Mouse (Mus musculus) intestine, embryonic 15.5 days (tissue): ENCODE data around the gene Strn4. TPM values are rescaled to one million over a fixed set of nuclear protein-coding genes. Genes with fewer than 3 reads are reported as not detected.

Experiments used
- ATAC-seq: fragments of 200-750 bp; cut with Nextera tagmentation; 2 replicates; pipeline ENCODE4 v1.8.0; 2017; ENCODE audit warnings: moderate TSS enrichment, moderate library complexity
- H3K27ac ChIP-seq: fragments of 300-500 bp; sonication (generic); 2 replicates; pipeline ENCODE4 v1.5.1; 2015; ENCODE audit warnings: mild to moderate bottlenecking, inconsistent platforms
- H3K27me3 ChIP-seq: fragments of 300-500 bp; sonication (generic); replicated peaks from 2 replicates; pipeline ENCODE4 v1.6.1; 2015; ENCODE audit warnings: inconsistent platforms
- H3K36me3 ChIP-seq: fragments of 300-500 bp; sonication (generic); 2 replicates; pipeline ENCODE4 v1.6.1; 2015; ENCODE audit warnings: inconsistent platforms
- H3K4me1 ChIP-seq: fragments of 300-500 bp; sonication (generic); replicated peaks from 2 replicates; pipeline ENCODE4 v1.6.1; 2015; ENCODE audit warnings: inconsistent platforms
- H3K4me2 ChIP-seq: fragments of 300-500 bp; sonication (generic); replicated peaks from 2 replicates; pipeline ENCODE4 v1.6.1; 2015; ENCODE audit warnings: mild to moderate bottlenecking, inconsistent platforms
- H3K4me3 ChIP-seq: fragments of 300-500 bp; sonication (generic); replicated peaks from 2 replicates; pipeline ENCODE4 v1.5.1; 2015; ENCODE audit warnings: inconsistent platforms
- H3K9ac ChIP-seq: fragments of 300-500 bp; sonication (generic); 2 replicates; pipeline ENCODE4 v1.6.1; 2015; ENCODE audit warnings: inconsistent platforms
- H3K9me3 ChIP-seq: fragments of 300-500 bp; sonication (generic); 2 replicates; pipeline ENCODE4 v1.6.1; 2016; ENCODE audit warnings: inconsistent platforms
- WGBS: fragments of 180-500 bp; shearing (Covaris S2); methylation state at CpG from one replicate; pipeline ENCODE4 v1.1.7; 2015; 5-methylcytosine and 5-hydroxymethylcytosine counted together
- polyA plus RNA-seq: library from polyadenylated mRNA; unstranded; fragments of >200 nt; fragmentation: Nextera tagmentation; extraction: Ambion mirVana; gene quantifications from 2 replicates; pipeline ENCODE4 v1.2.1, GENCODE M21; 2015

The Strn4 gene
- polyA plus RNA-seq, 1 experiment from 2014 or later = 77.3 TPM

DNA sequence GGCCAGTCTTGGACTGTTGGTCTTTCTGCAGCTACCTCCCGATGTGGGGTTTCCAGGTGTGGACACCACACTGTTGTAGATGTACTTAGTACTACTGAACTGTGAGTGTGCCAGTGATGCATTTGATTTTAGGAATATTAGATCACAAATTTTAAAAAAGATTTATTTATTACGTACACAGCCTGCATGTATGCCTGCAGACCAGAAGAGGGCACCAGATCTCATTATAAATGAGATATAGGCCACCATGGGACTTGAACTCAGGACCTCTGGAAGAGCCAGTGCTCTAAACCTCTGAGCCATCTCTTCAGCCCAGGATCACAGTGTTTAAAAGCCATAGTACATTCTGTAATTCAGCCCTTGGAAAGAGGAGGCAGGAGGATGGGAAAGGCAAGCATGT lies 3.2 kb upstream of the Strn4 start:
- H3K9ac ChIP-seq = no peak overlapping the region
- ATAC-seq = no peak
- WGBS = 82% methylated on average over 2 of the region's 2 CpGs

DNA sequence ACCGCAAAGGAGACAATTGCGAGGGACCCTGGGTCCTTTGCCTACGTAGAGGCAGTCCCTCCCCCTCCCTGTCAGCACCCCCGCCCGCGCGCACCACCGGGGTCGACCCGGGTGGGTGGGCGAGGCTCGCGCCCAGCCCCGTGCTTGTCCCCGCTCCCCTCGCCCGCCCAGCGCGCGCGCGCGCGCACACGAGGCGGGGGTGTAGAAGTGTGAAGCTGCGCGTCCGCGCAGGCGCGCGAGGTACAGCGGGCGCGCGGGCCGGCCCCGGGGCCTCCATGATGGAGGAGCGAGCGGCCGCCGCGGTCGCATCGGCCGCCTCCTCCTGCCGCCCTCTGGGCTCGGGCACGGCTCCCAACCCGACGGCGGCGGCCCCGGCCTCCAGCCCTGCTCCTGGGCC lies 387 bp downstream of the Strn4 start:
- Histone ChIP-seq H3K9me3 (no peaks in the 10 kb centered on the region), H3K36me3 (peaks cover 11% of the 10 kb centered on the region; the same call in 1 of the 2 replicates), H3K9ac (peak overlapping the region; percentile 100), H3K27ac (peak overlapping the region; percentile 96), H3K4me1 (peaks cover 53% of the 10 kb centered on the region), H3K4me3 (peak overlapping the region; percentile 99), H3K4me2 (peak overlapping the region; percentile 92), H3K27me3 (peaks cover 10% of the 10 kb centered on the region; the same call in 1 of the 2 replicates)
- WGBS = under 1% methylated on average over 55 of the region's 55 CpGs
- peak; percentile 88 for ATAC-seq

More for the DNA sequence above, 3.2 kb upstream of the Strn4 start:
- Histone ChIP-seq H3K27ac (no peak overlapping the region), H3K9me3 (no peaks in the 10 kb centered on the region), H3K4me2 (no peak overlapping the region), H3K4me3 (no peak overlapping the region), H3K27me3 (peaks cover 11% of the 10 kb centered on the region; the same call in 1 of the 2 replicates), H3K36me3 (peaks cover 14% of the 10 kb centered on the region), H3K4me1 (peaks cover 36% of the 10 kb centered on the region)

GRCm38 (mm10) chr7:16816475-16817122 lies 910 bp downstream of the Strn4 start, which contains the start of gene Fkrp:
Gene Fkrp (minus strand): TSS chr7:16816732.
- ATAC-seq = peak; percentile 85
- Histone ChIP-seq H3K4me1 (peaks cover 48% of the 10 kb centered on the region), H3K27ac (peak within 1 kb of the TSS; percentile 96), H3K9ac (peak within 1 kb of the TSS; percentile 100), H3K9me3 (no peaks in the 10 kb centered on the region), H3K4me3 (peak within 1 kb of the TSS; percentile 99), H3K4me2 (peak within 1 kb of the TSS; percentile 92), H3K36me3 (peaks cover 13% of the 10 kb centered on the region; the same call in 1 of the 2 replicates), H3K27me3 (peaks cover 5% of the 10 kb centered on the region; the same call in 1 of the 2 replicates)
- WGBS = under 1% methylated on average over 64 of the region's 64 CpGs

GRCm38 (mm10) chr7:16817693-16818092 lies 2.0 kb downstream of the Strn4 start:
- Histone ChIP-seq H3K9me3 (no peaks in the 10 kb centered on the region), H3K27me3 (no peaks in the 10 kb centered on the region), H3K4me3 (peak overlapping the region; percentile 99), H3K36me3 (peaks cover 17% of the 10 kb centered on the region; the same call in 1 of the 2 replicates), H3K4me2 (peak overlapping the region; percentile 92), H3K27ac (no peak overlapping the region), H3K4me1 (peaks cover 49% of the 10 kb centered on the region), H3K9ac (0 out of 2 replicates have a peak overlapping the region, but pooled peaks have one; percentile 100)
- ATAC-seq = no peak
- 51% methylated on average over 3 of the region's 3 CpGs for WGBS

GRCm38 (mm10) chr7:16819794-16820193 lies 4.1 kb downstream of the Strn4 start:
- WGBS = 78% methylated on average over 5 of the region's 5 CpGs
- no peaks in the 10 kb centered on the region for H3K9me3 ChIP-seq
- no peak overlapping the region for H3K4me3 ChIP-seq
- H3K9ac ChIP-seq = peak overlapping the region; percentile 23; the same call in 1 of the 2 replicates
- no peak for ATAC-seq
- peaks cover 15% of the 10 kb centered on the region for H3K36me3 ChIP-seq
- H3K4me1 ChIP-seq = peaks cover 49% of the 10 kb centered on the region
- H3K4me2 ChIP-seq = no peak overlapping the region
- no peaks in the 10 kb centered on the region for H3K27me3 ChIP-seq
- 0 out of 2 replicates have a peak overlapping the region, but pooled peaks have one; percentile 22 for H3K27ac ChIP-seq

DNA sequence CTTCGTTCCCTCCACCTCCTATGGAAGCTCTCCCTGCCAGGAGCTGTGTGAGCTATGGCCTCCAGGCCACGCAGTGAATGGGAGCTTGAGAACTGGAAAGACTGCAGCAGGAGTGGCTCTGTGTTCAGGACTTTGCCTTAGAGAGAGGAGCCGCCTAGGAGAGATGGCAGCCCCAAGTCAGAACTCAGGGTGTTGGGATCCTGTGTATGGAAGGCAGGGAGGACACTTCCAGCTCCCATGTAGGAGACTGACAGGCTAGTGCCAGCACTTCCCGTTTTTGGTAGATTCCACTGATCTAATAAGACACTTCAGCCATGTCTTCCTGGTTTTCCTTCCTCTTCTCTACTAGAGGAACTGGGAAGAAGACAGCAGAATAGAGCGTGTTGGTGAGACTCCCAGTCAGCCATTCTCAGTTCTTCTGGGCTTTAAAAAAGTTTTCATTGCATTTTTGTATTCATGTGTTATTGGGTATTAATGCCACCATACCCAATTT lies 4.6 kb downstream of the Strn4 start:
- WGBS = 58% methylated on average over 5 of the region's 5 CpGs
- no peak overlapping the region for H3K4me2 ChIP-seq

DNA sequence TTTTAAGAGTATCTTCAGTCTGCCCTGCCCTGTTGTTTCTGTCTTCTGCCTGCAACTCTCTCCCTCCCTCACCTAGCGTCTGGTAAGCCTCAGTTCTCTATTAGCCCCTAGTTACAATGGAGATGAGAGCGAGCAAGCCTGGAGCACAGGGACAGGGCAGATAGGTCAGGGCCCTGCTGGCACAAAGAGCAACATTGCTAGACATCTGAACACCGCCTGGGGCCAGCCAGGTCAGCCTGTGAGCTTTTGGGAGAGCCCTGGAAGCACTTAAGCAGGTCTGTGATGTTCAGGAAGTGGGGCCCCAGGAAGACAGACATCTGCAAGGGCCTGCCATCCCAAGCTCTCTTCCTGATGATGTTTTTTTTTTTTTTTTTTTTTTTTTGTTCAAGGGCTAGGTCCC lies 5.4 kb downstream of the Strn4 start:
- Histone ChIP-seq H3K4me1 (peaks cover 37% of the 10 kb centered on the region), H3K4me2 (no peak overlapping the region; the same call in 1 of the 2 replicates), H3K9ac (no peak overlapping the region), H3K36me3 (peaks cover 27% of the 10 kb centered on the region), H3K27ac (no peak overlapping the region), H3K27me3 (no peaks in the 10 kb centered on the region), H3K9me3 (no peaks in the 10 kb centered on the region), H3K4me3 (no peak overlapping the region)
- WGBS = 56% methylated on average over 3 of the region's 3 CpGs
- no peak for ATAC-seq

More for the DNA sequence above, 4.6 kb downstream of the Strn4 start:
- H3K36me3 ChIP-seq = peaks cover 20% of the 10 kb centered on the region
- no peaks in the 10 kb centered on the region for H3K27me3 ChIP-seq
- H3K9me3 ChIP-seq = no peaks in the 10 kb centered on the region
- 0 out of 2 replicates have a peak overlapping the region, but pooled peaks have one; percentile 22 for H3K27ac ChIP-seq
- H3K9ac ChIP-seq = no peak overlapping the region
- peaks cover 44% of the 10 kb centered on the region for H3K4me1 ChIP-seq
- no peak for ATAC-seq
- H3K4me3 ChIP-seq = no peak overlapping the region

DNA sequence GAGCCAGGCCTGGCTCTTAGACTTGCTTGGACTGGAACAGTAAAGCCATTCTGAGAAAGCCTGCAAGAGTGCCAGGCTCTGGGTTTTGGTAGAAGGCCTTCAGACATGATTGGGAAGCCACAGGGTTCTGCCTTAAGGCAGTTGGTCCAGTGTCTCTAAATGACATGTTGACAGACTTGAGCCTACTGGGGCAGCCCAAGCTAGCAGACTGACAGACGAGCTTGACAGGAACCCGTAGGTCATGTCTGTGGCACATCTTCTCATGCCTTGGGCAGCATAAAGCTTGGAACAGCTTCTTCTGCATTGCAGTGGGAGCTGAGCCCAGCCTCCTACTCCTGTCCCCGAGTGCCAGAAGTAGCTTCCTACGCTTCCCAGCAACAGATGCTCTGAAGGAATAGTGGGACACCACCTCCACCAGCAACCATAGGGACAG lies 6.0 kb downstream of the Strn4 start:
- H3K27ac ChIP-seq = no peak overlapping the region
- no peak overlapping the region for H3K4me3 ChIP-seq
- no peaks in the 10 kb centered on the region for H3K9me3 ChIP-seq
- peaks cover 31% of the 10 kb centered on the region for H3K36me3 ChIP-seq
- H3K27me3 ChIP-seq = no peaks in the 10 kb centered on the region
- H3K9ac ChIP-seq = no peak overlapping the region
- peaks cover 37% of the 10 kb centered on the region for H3K4me1 ChIP-seq
- H3K4me2 ChIP-seq = no peak overlapping the region
- WGBS = 76% methylated on average over 4 of the region's 4 CpGs
- no peak for ATAC-seq

GRCm38 (mm10) chr7:16823734-16824133 lies 8.0 kb downstream of the Strn4 start:
- Histone ChIP-seq H3K9me3 (no peaks in the 10 kb centered on the region), H3K27me3 (no peaks in the 10 kb centered on the region), H3K4me1 (peaks cover 21% of the 10 kb centered on the region), H3K27ac (no peak overlapping the region), H3K36me3 (peaks cover 37% of the 10 kb centered on the region), H3K4me2 (no peak overlapping the region), H3K4me3 (no peak overlapping the region), H3K9ac (no peak overlapping the region)
- ATAC-seq = no peak
- 81% methylated on average over 5 of the region's 5 CpGs for WGBS

DNA sequence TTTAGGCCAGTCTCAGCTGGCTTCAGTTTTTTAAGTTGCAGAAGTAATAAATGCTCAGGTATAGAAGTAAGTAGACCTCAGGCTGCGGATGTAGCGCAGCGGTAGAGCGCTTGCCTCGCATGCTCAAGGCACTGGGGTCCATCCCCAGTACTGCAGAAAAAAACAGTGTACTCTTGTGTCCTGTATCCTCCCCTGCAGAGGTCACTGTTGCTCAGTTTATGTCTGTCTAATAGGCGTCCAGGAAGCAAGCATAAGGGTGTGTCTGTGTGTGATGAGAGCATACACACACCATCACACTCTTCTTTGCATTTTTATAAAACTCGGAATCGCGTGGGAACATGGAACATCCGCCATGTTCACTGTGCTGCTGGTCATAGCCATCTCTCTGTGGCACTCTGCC lies 10.1 kb downstream of the Strn4 start:
- Histone ChIP-seq H3K27ac (no peak overlapping the region), H3K9ac (no peak overlapping the region), H3K4me2 (no peak overlapping the region), H3K9me3 (no peaks in the 10 kb centered on the region), H3K4me3 (no peak overlapping the region), H3K4me1 (peaks cover 6% of the 10 kb centered on the region; the same call in 1 of the 2 replicates), H3K27me3 (no peaks in the 10 kb centered on the region), H3K36me3 (peaks cover 56% of the 10 kb centered on the region)
- ATAC-seq = no peak
- WGBS = 84% methylated on average over 10 of the region's 10 CpGs

GRCm38 (mm10) chr7:16826571-16826970 lies 10.9 kb downstream of the Strn4 start:
- 78% methylated on average over 5 of the region's 5 CpGs for WGBS
- no peak for ATAC-seq
- Histone ChIP-seq H3K9me3 (no peaks in the 10 kb centered on the region), H3K4me3 (no peak overlapping the region), H3K4me2 (no peak overlapping the region), H3K27ac (no peak overlapping the region), H3K4me1 (peaks cover 3% of the 10 kb centered on the region; the same call in 1 of the 2 replicates), H3K27me3 (no peaks in the 10 kb centered on the region), H3K36me3 (peaks cover 62% of the 10 kb centered on the region), H3K9ac (no peak overlapping the region)

- H3K27ac ChIP-seq = no peak overlapping the region
- H3K36me3 ChIP-seq = peaks cover 69% of the 10 kb centered on the region
- no peak overlapping the region for H3K4me2 ChIP-seq
- no peak for ATAC-seq
- 0 out of 2 replicates have a peak, but pooled peaks cover 3% of the 10 kb centered on the region for H3K4me1 ChIP-seq
- no peaks in the 10 kb centered on the region for H3K9me3 ChIP-seq
- no peak overlapping the region for H3K4me3 ChIP-seq
- H3K9ac ChIP-seq = no peak overlapping the region
- no peaks in the 10 kb centered on the region for H3K27me3 ChIP-seq
- 73% methylated on average over 4 of the region's 4 CpGs for WGBS
Measured at GRCm38 (mm10) chr7:16827274-16827673, 11.6 kb downstream of the Strn4 start.
